Mouse (Mus musculus) CH12.LX (cell line): ENCODE measurements at regions not wholly inside any gene's neighbourhood (a gene's known extent, or its start where the extent isn't known, plus 50 kb on each side); places are given as distances from the start of the nearest gene placed in this dataset.
A peak's percentile ranks its signal among the peaks of the same experiment; 100 is the strongest.

ENCODE experiments used
- DNase-seq: peaks from one replicate; pipeline ENCODE4 v3.0.0-alpha.2; 2013; ENCODE audit errors: extremely low read depth
- H3K27ac ChIP-seq: 2 replicates; pipeline ENCODE4 v1.5.1; 2012; ENCODE audit warnings: low read depth, mild to moderate bottlenecking, control low read depth, moderate library complexity; ENCODE audit not compliant: insufficient read depth
- H3K27me3 ChIP-seq: replicated peaks from 2 replicates; pipeline ENCODE3; 2012; ENCODE audit warnings: inconsistent platforms
- H3K36me3 ChIP-seq, 2 experiments: replicated peaks in 1 of 2; 2 replicates each; pipeline versions ENCODE3 to v1.6.1; 2012; ENCODE audit warnings: inconsistent platforms in 1 of 2, low read length in 1 of 2, mild to moderate bottlenecking in 1 of 2, mixed read lengths in 1 of 2, moderate library complexity in 1 of 2; ENCODE audit not compliant: control insufficient read depth in 1 of 2, insufficient read depth in 1 of 2
- H3K4me1 ChIP-seq, 2 experiments: 2 replicates each; pipeline ENCODE4 v1.6.1; 2012; ENCODE audit warnings: inconsistent platforms in 1 of 2, moderate library complexity in 1 of 2; ENCODE audit not compliant: insufficient read depth in 2 of 2, control insufficient read depth in 1 of 2
- H3K4me2 ChIP-seq: 2 replicates; pipeline ENCODE4 v1.6.1; 2012; ENCODE audit warnings: low read depth, mild to moderate bottlenecking, control low read depth; ENCODE audit not compliant: poor library complexity, insufficient read depth, severe bottlenecking
- H3K4me3 ChIP-seq, 3 experiments: fragments of 150-350 bp in 1 of 3; sonication (generic) in 1 of 3; replicated peaks in 1 of 3; 2 replicates each; pipeline versions ENCODE3 to v1.5.1; 2011 to 2012; ENCODE audit warnings: low read depth in 2 of 3, low read length in 2 of 3, mild to moderate bottlenecking in 2 of 3, moderate library complexity in 2 of 3, control low read depth in 1 of 3, improper control_type of control experiment in 1 of 3, inconsistent platforms in 1 of 3, mixed read lengths in 1 of 3; ENCODE audit not compliant: poor library complexity in 1 of 3
- H3K79me2 ChIP-seq: replicated peaks from 2 replicates; pipeline ENCODE4 v1.6.1; 2012; ENCODE audit warnings: mild to moderate bottlenecking, moderate library complexity; ENCODE audit not compliant: control insufficient read depth, poor library complexity, insufficient read depth, severe bottlenecking; ENCODE audit errors: extremely low read depth
- H3K9ac ChIP-seq: 2 replicates; pipeline ENCODE4 v1.6.1; 2012; ENCODE audit warnings: low read depth, mild to moderate bottlenecking, control low read depth, moderate library complexity; ENCODE audit not compliant: insufficient read depth
- H3K9me3 ChIP-seq: replicated peaks from 2 replicates; pipeline ENCODE3; 2012; ENCODE audit warnings: low read length, inconsistent platforms, mixed read lengths
- BHLHE40 ChIP-seq: IDR thresholded peaks from 2 replicates; pipeline ENCODE4 v1.6.1; 2011; ENCODE audit warnings: mild to moderate bottlenecking, low read depth, low read length, improper control_type of control experiment
- CHD1 ChIP-seq: IDR thresholded peaks from 2 replicates; pipeline ENCODE4 v1.6.1; 2012; ENCODE audit warnings: low read depth, low read length, improper control_type of control experiment, inconsistent platforms
- EP300 ChIP-seq: IDR thresholded peaks from 2 replicates; pipeline ENCODE4 v1.6.1; 2011; ENCODE audit warnings: low read length, improper control_type of control experiment
- ETS1 ChIP-seq: conservative IDR thresholded peaks from 2 replicates; pipeline ENCODE4 v1.6.1; 2012; ENCODE audit warnings: low read depth, mild to moderate bottlenecking, inconsistent platforms, low read length, improper control_type of control experiment, moderate library complexity
- GABPA ChIP-seq: IDR thresholded peaks from 2 replicates; pipeline ENCODE4 v1.6.1; 2012; ENCODE audit warnings: low read depth, low read length, improper control_type of control experiment, inconsistent platforms; ENCODE audit not compliant: insufficient replicate concordance
- HCFC1 ChIP-seq: IDR thresholded peaks from 2 replicates; pipeline ENCODE4 v1.6.1; 2012; ENCODE audit warnings: low read depth, mild to moderate bottlenecking, inconsistent platforms, low read length, improper control_type of control experiment
- IRF4 ChIP-seq: IDR thresholded peaks from 2 replicates; pipeline ENCODE4 v1.6.1; 2014; ENCODE audit warnings: low read depth, mild to moderate bottlenecking, inconsistent platforms, low read length, improper control_type of control experiment
- JUND ChIP-seq: conservative IDR thresholded peaks from 2 replicates; pipeline ENCODE4 v1.6.1; 2011; ENCODE audit warnings: low read depth, low read length, improper control_type of control experiment
- MAFK ChIP-seq: IDR thresholded peaks from 2 replicates; pipeline ENCODE4 v1.6.1; 2011; ENCODE audit warnings: low read length, improper control_type of control experiment; ENCODE audit not compliant: insufficient replicate concordance
- MAX ChIP-seq: IDR thresholded peaks from 2 replicates; pipeline ENCODE4 v1.6.1; 2011; ENCODE audit warnings: low read length, improper control_type of control experiment
- MEF2A ChIP-seq: IDR thresholded peaks from 2 replicates; pipeline ENCODE4 v1.6.1; 2014; ENCODE audit warnings: low read depth, mild to moderate bottlenecking, inconsistent platforms, low read length, improper control_type of control experiment, borderline replicate concordance
- MYC ChIP-seq: IDR thresholded peaks from 2 replicates; pipeline ENCODE4 v1.6.1; 2011; ENCODE audit warnings: low read depth, mild to moderate bottlenecking, improper control_type of control experiment, low read length
- NELFE ChIP-seq: IDR thresholded peaks from 2 replicates; pipeline ENCODE4 v1.6.1; 2011; ENCODE audit warnings: low read depth, low read length, improper control_type of control experiment
- POLR2A ChIP-seq: IDR thresholded peaks from 2 replicates; pipeline ENCODE4 v1.6.1; 2011; ENCODE audit warnings: low read depth, mild to moderate bottlenecking, improper control_type of control experiment, low read length
- RCOR1 ChIP-seq: conservative IDR thresholded peaks from 2 replicates; pipeline ENCODE4 v1.6.1; 2012; ENCODE audit warnings: low read depth, mild to moderate bottlenecking, inconsistent platforms, low read length, improper control_type of control experiment
- SMC3 ChIP-seq: IDR thresholded peaks from 2 replicates; pipeline ENCODE4 v1.6.1; 2011; ENCODE audit warnings: low read depth, low read length, improper control_type of control experiment
- TCF12 ChIP-seq: IDR thresholded peaks from 2 replicates; pipeline ENCODE4 v1.6.1; 2014; ENCODE audit warnings: low read depth, mild to moderate bottlenecking, inconsistent platforms, low read length, improper control_type of control experiment
- ZNF384 ChIP-seq: IDR thresholded peaks from 2 replicates; pipeline ENCODE4 v1.6.1; 2012; ENCODE audit warnings: low read depth, low read length, improper control_type of control experiment, inconsistent platforms
- dilution Hi-C: fragments of 300-500 bp; cut with MboI; formaldehyde crosslinking; loops from 2 replicates; pipeline ENCODE4 v1.14.3; 2020; ENCODE audit warnings: low sequenced_read_pairs; ENCODE audit not compliant: extremely low pct_unique_long_range_greater_than_20kb, extremely low pct_ligation_motif_present
- in situ Hi-C: fragments of 300-500 bp; cut with MboI; formaldehyde crosslinking; loops from 3 replicates; pipeline ENCODE4 v1.14.3; 2019; ENCODE audit warnings: low sequenced_read_pairs, low pct_ligation_motif_present, low pct_unique_long_range_greater_than_20kb, mixed read lengths

DNA sequence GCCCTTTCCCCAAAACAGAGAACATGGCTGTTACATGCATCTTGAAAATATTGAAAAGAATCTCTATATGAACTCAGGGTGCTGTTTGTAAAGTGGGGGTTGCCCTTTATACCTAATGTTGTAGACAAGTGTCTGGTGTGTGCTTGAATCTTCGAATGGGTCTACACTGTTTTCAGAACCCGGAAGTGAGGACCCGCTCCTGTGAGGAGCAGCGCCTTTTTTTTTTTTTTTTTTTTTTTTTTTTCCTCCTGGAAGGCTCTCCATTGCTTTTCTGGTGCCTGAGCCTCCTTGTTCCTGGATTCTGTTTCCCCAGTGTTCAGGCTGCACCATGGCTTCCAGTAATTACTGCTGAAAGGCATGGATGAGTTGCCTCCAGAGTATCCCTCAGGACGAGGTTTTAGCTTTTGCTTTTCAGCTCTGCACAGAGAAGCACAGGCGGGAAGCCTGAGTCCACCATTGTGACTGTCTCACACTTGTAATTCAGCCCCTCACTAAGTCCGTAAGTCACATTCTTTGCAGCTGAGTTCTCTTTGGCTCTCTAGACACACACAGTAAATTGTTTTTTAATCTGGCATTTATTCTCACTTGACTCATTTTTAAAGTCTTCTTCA is 101.6 kb upstream of the Tet2 start:
- Histone ChIP-seq H3K4me2 (no peak overlapping the region), H3K9me3 (no peaks in the 10 kb centered on the region), H3K27me3 (no peaks in the 10 kb centered on the region), H3K4me1 (peaks cover under 1 to 16% of the 10 kb centered on the region in 2 experiments), H3K9ac (no peak overlapping the region), H3K36me3 (no peaks in the 10 kb centered on the region), H3K27ac (no peak overlapping the region), H3K4me3 (no peak overlapping the region), H3K79me2 (no peaks in the 10 kb centered on the region)
- dilution Hi-C loops = no loop called here
- TF ChIP-seq ZNF384 (peak; percentile 79), GABPA (no peak)
- in situ Hi-C loops = no loop called here
- DNase-seq = no peak

DNA sequence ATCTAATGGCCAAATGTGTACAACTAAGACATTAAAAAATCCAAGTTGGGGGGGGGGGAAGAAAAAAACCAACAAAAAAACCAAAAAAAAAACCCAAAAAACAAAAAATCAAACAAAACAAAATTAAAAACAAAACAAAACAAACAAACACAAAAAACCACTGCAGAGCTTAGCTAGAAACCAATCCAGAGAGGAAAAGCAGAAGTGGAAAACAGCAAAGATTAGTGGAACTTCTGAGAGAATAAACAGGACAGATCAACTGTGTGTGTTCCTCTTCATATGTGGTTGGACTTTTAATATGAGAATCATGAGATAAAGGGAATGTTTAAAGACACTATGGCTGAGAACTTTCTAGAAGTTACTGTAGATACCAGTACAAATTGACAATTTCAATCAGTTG is 105.1 kb upstream of the Tet2 start:
- in situ Hi-C loops = no loop called here

DNA sequence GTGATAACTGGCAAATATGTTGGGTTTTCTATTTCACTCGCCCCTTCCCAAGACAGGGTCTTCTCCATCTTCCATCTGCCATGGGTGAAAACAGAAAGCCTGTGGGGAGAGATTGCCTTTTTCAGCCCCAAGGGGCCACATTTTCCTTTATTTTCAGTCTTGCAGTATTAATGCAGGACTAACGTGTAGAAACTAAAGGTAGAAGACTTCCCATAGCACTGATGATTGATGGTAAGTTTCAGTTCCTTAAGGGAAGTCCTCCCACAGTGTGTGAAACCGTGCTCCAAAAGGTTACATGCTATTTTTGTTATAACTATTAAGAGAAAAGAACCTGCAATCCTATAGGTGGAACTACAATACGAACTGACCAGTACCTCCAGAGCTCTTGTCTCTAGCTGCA is 107.1 kb upstream of the Tet2 start:
- in situ Hi-C loops (no loop called here), dilution Hi-C loops (no loop called here)
- no peak overlapping the region for H3K4me3 ChIP-seq
- H3K9me3 ChIP-seq = peaks cover 4% of the 10 kb centered on the region
- H3K4me2 ChIP-seq = 0 out of 2 replicates have a peak overlapping the region, but pooled peaks have one; percentile 24
- H3K9ac ChIP-seq = no peak overlapping the region
- peaks cover 8 to 16% of the 10 kb centered on the region in 2 experiments for H3K4me1 ChIP-seq
- H3K27ac ChIP-seq = no peak overlapping the region
- TF ChIP-seq MYC = 0 out of 2 replicates have a peak, but pooled peaks have one; percentile 25
- no peak for TF ChIP-seq HCFC1
- peak; percentile 77 for TF ChIP-seq ETS1
- TF ChIP-seq IRF4 = peak; percentile 94
- no peak for TF ChIP-seq NELFE
- TF ChIP-seq JUND = peak; percentile 49; the same call in 1 of the 2 replicates
- TF ChIP-seq MEF2A = peak; percentile 91
- peak; percentile 94 for TF ChIP-seq EP300
- TF ChIP-seq RCOR1 = peak; percentile 92
- TF ChIP-seq CHD1 = no peak
- 0 out of 2 replicates have a peak, but pooled peaks have one; percentile 53 for TF ChIP-seq TCF12
- TF ChIP-seq MAX = peak; percentile 48; the same call in 1 of the 2 replicates
- TF ChIP-seq BHLHE40 = peak; percentile 82
- no peak for TF ChIP-seq POLR2A
- DNase-seq = no peak
- no peaks in the 10 kb centered on the region for H3K79me2 ChIP-seq
- H3K27me3 ChIP-seq = no peaks in the 10 kb centered on the region
- H3K36me3 ChIP-seq = no peaks in the 10 kb centered on the region

More for the DNA sequence above, 105.1 kb upstream of the Tet2 start:
- no peak overlapping the region for H3K27ac ChIP-seq
- H3K79me2 ChIP-seq = no peaks in the 10 kb centered on the region
- H3K9ac ChIP-seq = no peak overlapping the region
- peaks cover 4% of the 10 kb centered on the region for H3K9me3 ChIP-seq
- no peak overlapping the region for H3K4me3 ChIP-seq
- TF ChIP-seq MAFK (no peak), SMC3 (no peak), IRF4 (peak; percentile 59), ZNF384 (peak; percentile 34; the same call in 1 of the 2 replicates), EP300 (peak; percentile 69), CHD1 (peak; percentile 66; the same call in 1 of the 2 replicates)
- H3K4me1 ChIP-seq = peaks cover 8 to 23% of the 10 kb centered on the region in 2 experiments
- no peak for DNase-seq
- no peak overlapping the region for H3K4me2 ChIP-seq
- H3K36me3 ChIP-seq = no peaks in the 10 kb centered on the region
- dilution Hi-C loops = no loop called here
- H3K27me3 ChIP-seq = no peaks in the 10 kb centered on the region
